ENCODE assay signal across 28 mouse cellular contexts in genomic region chr11:71812921-71813320, GRCm38 (mm10).
DNase-seq lines count a peak whose midpoint lies in the region; ATAC-seq and TF ChIP-seq lines count a peak whose summit lies in the region.
"Had no signal": no experiment of that assay in that cellular context is flagged by ENCODE, and none has a peak within 500 bp of the region (broad histone marks: within the 10 kb centered on the region; RNA-seq: fewer than 3 reads in every experiment).

No protein-coding gene starts in this region.

- H3K9me3 ChIP-seq in kidney, postnatal 0 days (replicated peaks; ENCODE audit: low read length), result no peaks in the 10 kb centered on the region
- H3K9me3 ChIP-seq in midbrain, postnatal 0 days (ENCODE audit: low read length), result no peaks in the 10 kb centered on the region
- no peaks in the 10 kb centered on the region for H3K9me3 ChIP-seq in midbrain, embryonic 13.5 days
- H3K9me3 ChIP-seq: heart, embryonic 12.5 days; hindbrain, embryonic 15.5 days; limb, embryonic 13.5 days; midbrain, embryonic 15.5 days; neural tube, embryonic 12.5 days had no signal

- H3K4me2 ChIP-seq in kidney, postnatal 0 days (ENCODE audit: low read length), result no peak overlapping the region
- H3K4me2 ChIP-seq in midbrain, postnatal 0 days (ENCODE audit: low read depth, low read length, poor library complexity, severe bottlenecking), result no peak overlapping the region
- no peak overlapping the region for H3K4me2 ChIP-seq in midbrain, embryonic 13.5 days (replicated peaks)
- H3K4me2 ChIP-seq: heart, embryonic 12.5 days; hindbrain, embryonic 15.5 days; limb, embryonic 13.5 days; liver, embryonic 11.5 days; midbrain, embryonic 15.5 days; neural tube, embryonic 12.5 days had no signal

- no peak for TF ChIP-seq CTCF in kidney, postnatal 0 days (IDR thresholded peaks at IDR 0.05; ENCODE audit: low read depth)
- TF ChIP-seq CTCF in midbrain, postnatal 0 days (IDR thresholded peaks at IDR 0.05), result no peak

- no peak overlapping the region for H3K4me3 ChIP-seq in kidney, postnatal 0 days (replicated peaks; ENCODE audit: low read depth, low read length)
- no peak overlapping the region for H3K4me3 ChIP-seq in midbrain, postnatal 0 days (ENCODE audit: low read depth, low read length)
- no peak overlapping the region for H3K4me3 ChIP-seq in midbrain, embryonic 13.5 days (replicated peaks)
- H3K4me3 ChIP-seq: erythroblast, embryonic 14.5 days; gastrocnemius, adult 2 months; heart, adult 2 months; heart, embryonic 12.5 days; hindbrain, embryonic 15.5 days; limb, embryonic 13.5 days; midbrain, embryonic 15.5 days; neural tube, embryonic 12.5 days had no signal

- no peaks in the 10 kb centered on the region for H3K4me1 ChIP-seq in kidney, postnatal 0 days (replicated peaks; ENCODE audit: insufficient read depth, low read length)
- H3K4me1 ChIP-seq in midbrain, postnatal 0 days (ENCODE audit: insufficient read depth, low read length), result peaks cover 7% of the 10 kb centered on the region; the same call in 1 of the 2 replicates
- peaks cover 16% of the 10 kb centered on the region for H3K4me1 ChIP-seq in midbrain, embryonic 13.5 days (replicated peaks)
- H3K4me1 ChIP-seq: heart, embryonic 12.5 days; limb, embryonic 13.5 days had no signal

- 83% methylated on average over 7 of the region's 7 CpGs for WGBS in kidney, postnatal 0 days
- 85% methylated on average over 7 of the region's 7 CpGs for WGBS in midbrain, postnatal 0 days
- WGBS in midbrain, embryonic 13.5 days, result 94% methylated on average over 7 of the region's 7 CpGs

- H3K9ac ChIP-seq in kidney, postnatal 0 days (ENCODE audit: low read depth, low read length), result no peak overlapping the region
- no peak overlapping the region for H3K9ac ChIP-seq in midbrain, postnatal 0 days (replicated peaks; ENCODE audit: low read length, poor library complexity, severe bottlenecking)
- H3K9ac ChIP-seq in midbrain, embryonic 13.5 days (replicated peaks), result no peak overlapping the region
- H3K9ac ChIP-seq: heart, embryonic 12.5 days; hindbrain, embryonic 15.5 days; limb, embryonic 13.5 days; midbrain, embryonic 15.5 days; neural tube, embryonic 12.5 days had no signal

- H3K27me3 ChIP-seq in kidney, postnatal 0 days (ENCODE audit: insufficient read depth, low read length), result no peaks in the 10 kb centered on the region
- H3K27me3 ChIP-seq in midbrain, postnatal 0 days (ENCODE audit: insufficient read depth, low read length), result no peaks in the 10 kb centered on the region
- H3K27me3 ChIP-seq in midbrain, embryonic 13.5 days, result no peaks in the 10 kb centered on the region
- H3K27me3 ChIP-seq: heart, embryonic 12.5 days; hindbrain, embryonic 15.5 days; limb, embryonic 13.5 days; midbrain, embryonic 15.5 days; neural tube, embryonic 12.5 days had no signal

- H3K36me3 ChIP-seq in kidney, postnatal 0 days (ENCODE audit: insufficient read depth, low read length), result no peaks in the 10 kb centered on the region
- no peaks in the 10 kb centered on the region for H3K36me3 ChIP-seq in midbrain, postnatal 0 days (ENCODE audit: insufficient read depth, low read length)
- no peaks in the 10 kb centered on the region for H3K36me3 ChIP-seq in midbrain, embryonic 13.5 days
- H3K36me3 ChIP-seq: heart, embryonic 12.5 days; hindbrain, embryonic 15.5 days; limb, embryonic 13.5 days; midbrain, embryonic 15.5 days; neural tube, embryonic 12.5 days had no signal

- H3K27ac ChIP-seq in kidney, postnatal 0 days, result no peak overlapping the region
- H3K27ac ChIP-seq in midbrain, postnatal 0 days (ENCODE audit: low read depth, low read length), result no peak overlapping the region
- no peak overlapping the region for H3K27ac ChIP-seq in midbrain, embryonic 13.5 days
- H3K27ac ChIP-seq: gastrocnemius, adult 2 months; heart, adult 2 months; hindbrain, embryonic 15.5 days; limb, embryonic 13.5 days; midbrain, embryonic 15.5 days; neural tube, embryonic 12.5 days; stomach, postnatal 0 days had no signal

- no peak for ATAC-seq in kidney, postnatal 0 days (replicated peaks; ENCODE audit: low FRiP score, low read depth)
- no peak for ATAC-seq in midbrain, postnatal 0 days (ENCODE audit: low FRiP score)
- ATAC-seq in midbrain, embryonic 13.5 days, result no peak
- ATAC-seq: forebrain, embryonic 16.5 days; midbrain, embryonic 15.5 days had no signal

- peak; percentile 3 for DNase-seq in kidney, postnatal 0 days (ENCODE audit: low spot score)
- DNase-seq in kidney, adult 8-10 months, result no peak
- DNase-seq in midbrain, postnatal 0 days (ENCODE audit: low spot score), result peak; percentile 18
- DNase-seq in R1 (ENCODE audit: low read depth, low spot score), result peak; percentile 6
- DNase-seq in brain, adult 2 months (ENCODE audit: low read depth, low spot score), result peak; percentile 36
- DNase-seq in natural killer cell, adult 2 months (ENCODE audit: low spot score in 2 of 2), result no peak
- DNase-seq: adrenal gland, postnatal 14 days; B cell, adult 2 months; cerebellum, adult 18-20 months; cerebellum, postnatal 10 days; gastrocnemius, adult 2 months; heart, adult 2 months; kidney, adult 2 months; kidney, postnatal 10 days; layer of hippocampus, postnatal 36 days; lung, postnatal 10 days; thymus, adult 18-20 months; thymus, postnatal 25 days had no signal

Comparison
In these comparisons a context has a peak if more than half of its experiments do, and no peak if none do; other contexts are left out.
1. DNase-seq: peak in kidney, postnatal 0 days (single experiment), midbrain, postnatal 0 days (single experiment), R1 (single experiment) and brain, adult 2 months (single experiment); none in kidney, adult 8-10 months (0 of 2) and natural killer cell, adult 2 months (0 of 2).